14 mouse cellular contexts compared by ENCODE assay signal in the genomic region with DNA sequence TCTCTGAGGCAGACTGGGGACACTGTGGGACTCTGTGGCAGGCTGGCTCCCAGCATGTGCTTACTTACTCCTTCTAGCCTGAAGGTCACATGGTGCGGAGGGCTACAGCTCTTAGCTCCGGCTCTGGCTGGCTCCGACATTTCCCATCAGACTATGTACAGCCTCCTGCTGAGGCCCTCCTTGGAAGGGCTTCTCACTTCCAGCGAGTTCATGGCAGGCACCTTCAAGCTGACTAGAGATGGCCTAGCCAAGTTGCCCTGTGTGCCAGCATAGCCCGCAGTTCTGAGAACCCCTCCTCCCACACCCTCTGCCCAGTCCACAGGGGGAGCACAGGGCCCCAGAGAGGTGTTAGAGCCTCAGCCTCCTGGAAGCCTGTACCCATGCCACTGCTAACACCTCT. TPM values are rescaled to one million over a fixed set of nuclear protein-coding genes. Genes with fewer than 3 reads are reported as not detected.
DNase-seq lines count a peak whose midpoint lies in the region; ATAC-seq and TF ChIP-seq lines count a peak whose summit lies in the region.
"Had no signal": no experiment of that assay in that cellular context is flagged by ENCODE, and none has a peak within 500 bp of the region (broad histone marks: within the 10 kb centered on the region; RNA-seq: fewer than 3 reads in every experiment).

No protein-coding gene starts in this region.

- 0 out of 2 replicates have a peak overlapping the region, but pooled peaks have one; percentile 17 for H3K27ac ChIP-seq in hindbrain, embryonic 10.5 days
- no peak overlapping the region for H3K27ac ChIP-seq in hindbrain, embryonic 11.5 days (ENCODE audit: low read depth, low read length)
- no peak overlapping the region for H3K27ac ChIP-seq in midbrain, postnatal 0 days (ENCODE audit: low read depth, low read length)
- no peak overlapping the region for H3K27ac ChIP-seq in midbrain, embryonic 11.5 days (ENCODE audit: low read depth, low read length)
- H3K27ac ChIP-seq: liver, embryonic 12.5 days had no signal

- no peak overlapping the region for H3K9ac ChIP-seq in hindbrain, embryonic 11.5 days (ENCODE audit: low read depth, low read length)
- H3K9ac ChIP-seq in midbrain, postnatal 0 days (replicated peaks; ENCODE audit: low read length, poor library complexity, severe bottlenecking), result no peak overlapping the region
- H3K9ac ChIP-seq in midbrain, embryonic 11.5 days (ENCODE audit: low read length), result no peak overlapping the region
- H3K9ac ChIP-seq: liver, embryonic 12.5 days had no signal

- TF ChIP-seq CTCF in midbrain, postnatal 0 days (IDR thresholded peaks at IDR 0.05), result no peak

- 44% methylated on average over 5 of the region's 5 CpGs for WGBS in hindbrain, embryonic 10.5 days
- 46% methylated on average over 5 of the region's 5 CpGs for WGBS in hindbrain, embryonic 11.5 days
- 41% methylated on average over 5 of the region's 5 CpGs for WGBS in midbrain, postnatal 0 days
- WGBS in midbrain, embryonic 11.5 days, result 49% methylated on average over 5 of the region's 5 CpGs

- peaks cover 50% of the 10 kb centered on the region for H3K27me3 ChIP-seq in hindbrain, embryonic 10.5 days (ENCODE audit: insufficient read depth, poor library complexity, severe bottlenecking)
- H3K27me3 ChIP-seq in hindbrain, embryonic 11.5 days (ENCODE audit: control insufficient read depth, insufficient read depth, low read length), result no peaks in the 10 kb centered on the region
- no peaks in the 10 kb centered on the region for H3K27me3 ChIP-seq in midbrain, postnatal 0 days (ENCODE audit: insufficient read depth, low read length)
- H3K27me3 ChIP-seq in midbrain, embryonic 11.5 days (ENCODE audit: control insufficient read depth, insufficient read depth, low read length), result no peaks in the 10 kb centered on the region

- peaks cover 17% of the 10 kb centered on the region for H3K4me1 ChIP-seq in hindbrain, embryonic 10.5 days (replicated peaks)
- H3K4me1 ChIP-seq in hindbrain, embryonic 11.5 days (replicated peaks; ENCODE audit: control insufficient read depth, insufficient read depth, low read length), result no peaks in the 10 kb centered on the region
- H3K4me1 ChIP-seq in midbrain, postnatal 0 days (ENCODE audit: insufficient read depth, low read length), result no peaks in the 10 kb centered on the region
- no peaks in the 10 kb centered on the region for H3K4me1 ChIP-seq in midbrain, embryonic 11.5 days (ENCODE audit: control insufficient read depth, insufficient read depth, low read length)
- H3K4me1 ChIP-seq: liver, embryonic 12.5 days; megakaryocyte, embryonic 14.5 days had no signal

- H3K4me3 ChIP-seq in hindbrain, embryonic 10.5 days, result no peak overlapping the region
- no peak overlapping the region for H3K4me3 ChIP-seq in hindbrain, embryonic 11.5 days (ENCODE audit: low read depth, low read length)
- no peak overlapping the region for H3K4me3 ChIP-seq in midbrain, postnatal 0 days (ENCODE audit: low read depth, low read length)
- H3K4me3 ChIP-seq in midbrain, embryonic 11.5 days (ENCODE audit: low read depth, low read length), result no peak overlapping the region
- H3K4me3 ChIP-seq: erythroblast, embryonic 14.5 days; liver, embryonic 12.5 days; megakaryocyte, embryonic 14.5 days had no signal

- no peaks in the 10 kb centered on the region for H3K36me3 ChIP-seq in hindbrain, embryonic 10.5 days
- H3K36me3 ChIP-seq in hindbrain, embryonic 11.5 days (ENCODE audit: control insufficient read depth, insufficient read depth, low read length), result no peaks in the 10 kb centered on the region
- no peaks in the 10 kb centered on the region for H3K36me3 ChIP-seq in midbrain, postnatal 0 days (ENCODE audit: insufficient read depth, low read length)
- no peaks in the 10 kb centered on the region for H3K36me3 ChIP-seq in midbrain, embryonic 11.5 days (ENCODE audit: control insufficient read depth, insufficient read depth, low read length)
- H3K36me3 ChIP-seq: liver, embryonic 12.5 days had no signal

- no peak for ATAC-seq in hindbrain, embryonic 11.5 days (ENCODE audit: low FRiP score)
- no peak for ATAC-seq in midbrain, postnatal 0 days (ENCODE audit: low FRiP score)
- ATAC-seq in midbrain, embryonic 11.5 days (ENCODE audit: low FRiP score), result no peak
- ATAC-seq: intestine, postnatal 0 days; liver, embryonic 12.5 days had no signal

- H3K9me3 ChIP-seq in hindbrain, embryonic 10.5 days, result no peaks in the 10 kb centered on the region
- no peaks in the 10 kb centered on the region for H3K9me3 ChIP-seq in hindbrain, embryonic 11.5 days (ENCODE audit: control insufficient read depth, low read length)
- H3K9me3 ChIP-seq in midbrain, postnatal 0 days (ENCODE audit: low read length), result no peaks in the 10 kb centered on the region
- H3K9me3 ChIP-seq in midbrain, embryonic 11.5 days (ENCODE audit: control insufficient read depth, low read length), result no peaks in the 10 kb centered on the region
- H3K9me3 ChIP-seq: liver, embryonic 12.5 days; megakaryocyte, embryonic 14.5 days had no signal

- no peak for DNase-seq in hindbrain, embryonic 10.5 days (ENCODE audit: low spot score)
- no peak for DNase-seq in hindbrain, embryonic 11.5 days (ENCODE audit: low spot score)
- peak; percentile 36 for DNase-seq in midbrain, postnatal 0 days (ENCODE audit: low spot score)
- no peak for DNase-seq in midbrain, embryonic 11.5 days (ENCODE audit: low spot score, missing footprints)
- peak; percentile 36 for DNase-seq in cerebellum, adult 8-10 months
- no peak for DNase-seq in thymus, postnatal 4 days
- no peak for DNase-seq in kidney, postnatal 25 days
- DNase-seq: embryo, embryonic 11 days; kidney, postnatal 10 days had no signal

- H3K4me2 ChIP-seq in hindbrain, embryonic 11.5 days (replicated peaks; ENCODE audit: low read depth, low read length), result no peak overlapping the region
- H3K4me2 ChIP-seq in midbrain, postnatal 0 days (ENCODE audit: low read depth, low read length, poor library complexity, severe bottlenecking), result no peak overlapping the region
- H3K4me2 ChIP-seq in midbrain, embryonic 11.5 days, result no peak overlapping the region
- H3K4me2 ChIP-seq: liver, embryonic 12.5 days had no signal

RNA-seq across cellular contexts. Expression of a gene that starts 19.8 kb away (rescaled TPM):
- polyA plus RNA-seq in hindbrain, embryonic 10.5 days (2016; fragmentation: Nextera tagmentation; extraction: Ambion mirVana), result 1.9 and 2.1 TPM in 2 replicates
- 0.82 and 2.4 TPM in 2 replicates for polyA plus RNA-seq in hindbrain, embryonic 11.5 days (2014; fragmentation: Nextera tagmentation; extraction: Ambion mirVana)
- 0.24 and 2.4 TPM in 2 replicates for total RNA-seq in midbrain, postnatal 0 days (2014; rRNA removed)
- 0.12 and 0.16 TPM in 2 replicates for polyA plus RNA-seq in midbrain, postnatal 0 days (2015; fragmentation: Nextera tagmentation; extraction: Ambion mirVana)
- polyA plus RNA-seq in midbrain, embryonic 11.5 days (2014; fragmentation: Nextera tagmentation; extraction: Ambion mirVana), result 0.57 and 0.75 TPM in 2 replicates
- total RNA-seq: heart, adult 8-10 months had no signal
- polyA plus RNA-seq: erythroblast, embryonic 14.5 days; liver, embryonic 12.5 days had no signal

Comparison
In these comparisons a context has a peak if more than half of its experiments do, and no peak if none do; other contexts are left out.
1. DNase-seq: peak in midbrain, postnatal 0 days (single experiment) and cerebellum, adult 8-10 months (single experiment); none in hindbrain, embryonic 10.5 days (single experiment), hindbrain, embryonic 11.5 days (single experiment), midbrain, embryonic 11.5 days (single experiment), thymus, postnatal 4 days (single experiment) and kidney, postnatal 25 days (0 of 2).